Comparison of ENCODE assay signal across 9 mouse cellular contexts in the genomic region with DNA sequence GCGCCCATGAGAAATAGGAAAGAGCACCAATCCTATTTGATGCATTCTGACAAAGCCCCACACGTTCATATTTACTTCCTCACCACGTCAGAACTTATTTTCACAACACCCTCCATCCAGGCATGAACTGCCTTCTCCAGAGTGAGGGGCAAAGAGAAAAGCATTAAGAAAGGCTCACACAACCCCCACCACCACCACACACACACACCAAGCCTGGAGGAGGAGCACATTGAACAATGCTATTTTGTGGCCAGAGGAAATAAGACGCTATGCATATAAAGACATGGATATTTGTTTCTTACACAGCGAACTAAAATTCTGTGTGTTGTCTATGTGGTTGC.
A peak's percentile ranks its signal among the peaks of the same experiment; 100 is the strongest.
DNase-seq lines count a peak whose midpoint lies in the region; ATAC-seq lines count a peak whose summit lies in the region.
"Had no signal": no experiment of that assay in that cellular context is flagged by ENCODE, and none has a peak within 500 bp of the region (broad histone marks: within the 10 kb centered on the region; RNA-seq: fewer than 3 reads in every experiment).

No protein-coding gene starts in this region.

- no peaks in the 10 kb centered on the region for H3K36me3 ChIP-seq in intestine, embryonic 14.5 days (ENCODE audit: control insufficient read depth, insufficient read depth, low read length)
- H3K36me3 ChIP-seq in intestine, embryonic 16.5 days (ENCODE audit: control insufficient read depth, insufficient read depth, low read length), result no peaks in the 10 kb centered on the region
- no peaks in the 10 kb centered on the region for H3K36me3 ChIP-seq in embryonic facial prominence, embryonic 12.5 days
- no peaks in the 10 kb centered on the region for H3K36me3 ChIP-seq in hindbrain, embryonic 14.5 days (replicated peaks; ENCODE audit: control insufficient read depth, insufficient read depth)
- H3K36me3 ChIP-seq in midbrain, embryonic 11.5 days (ENCODE audit: control insufficient read depth, insufficient read depth, low read length), result no peaks in the 10 kb centered on the region
- H3K36me3 ChIP-seq: limb, embryonic 12.5 days had no signal

- no peak overlapping the region for H3K4me3 ChIP-seq in intestine, embryonic 14.5 days (ENCODE audit: low read depth, low read length)
- no peak overlapping the region for H3K4me3 ChIP-seq in intestine, embryonic 16.5 days (ENCODE audit: low read length)
- no peak overlapping the region for H3K4me3 ChIP-seq in embryonic facial prominence, embryonic 12.5 days
- H3K4me3 ChIP-seq in hindbrain, embryonic 14.5 days (replicated peaks; ENCODE audit: low read length), result no peak overlapping the region
- no peak overlapping the region for H3K4me3 ChIP-seq in midbrain, embryonic 11.5 days (ENCODE audit: low read depth, low read length)
- H3K4me3 ChIP-seq: limb, embryonic 12.5 days had no signal

- peak overlapping the region; percentile 60 for H3K27ac ChIP-seq in intestine, embryonic 14.5 days (ENCODE audit: low read depth)
- no peak overlapping the region; the same call in 1 of the 2 replicates for H3K27ac ChIP-seq in intestine, embryonic 16.5 days (ENCODE audit: low read length)
- 0 out of 2 replicates have a peak overlapping the region, but pooled peaks have one; percentile 65 for H3K27ac ChIP-seq in embryonic facial prominence, embryonic 12.5 days
- 0 out of 2 replicates have a peak overlapping the region, but pooled peaks have one; percentile 14 for H3K27ac ChIP-seq in hindbrain, embryonic 14.5 days
- H3K27ac ChIP-seq in midbrain, embryonic 11.5 days (ENCODE audit: low read depth, low read length), result no peak overlapping the region

- WGBS in intestine, embryonic 14.5 days, result 75% methylated on average over 5 of the region's 5 CpGs
- WGBS in intestine, embryonic 16.5 days, result 67% methylated on average over 5 of the region's 5 CpGs
- 55% methylated on average over 5 of the region's 5 CpGs for WGBS in embryonic facial prominence, embryonic 12.5 days
- WGBS in hindbrain, embryonic 14.5 days, result 56% methylated on average over 5 of the region's 5 CpGs
- WGBS in midbrain, embryonic 11.5 days, result 52% methylated on average over 5 of the region's 5 CpGs

- no peak for ATAC-seq in intestine, embryonic 14.5 days (replicated peaks; ENCODE audit: low FRiP score, low TSS enrichment, low read depth)
- ATAC-seq in intestine, embryonic 16.5 days, result no peak
- ATAC-seq in embryonic facial prominence, embryonic 12.5 days (ENCODE audit: insufficient number of reproducible peaks, insufficient read depth, low FRiP score, low TSS enrichment), result no peak
- ATAC-seq in hindbrain, embryonic 14.5 days (ENCODE audit: low FRiP score), result no peak
- ATAC-seq in midbrain, embryonic 11.5 days (ENCODE audit: low FRiP score), result no peak

- H3K4me1 ChIP-seq in intestine, embryonic 14.5 days (replicated peaks; ENCODE audit: control insufficient read depth, insufficient read depth, low read length), result peaks cover 12% of the 10 kb centered on the region; the same call in 1 of the 2 replicates
- peaks cover 6% of the 10 kb centered on the region; the same call in 1 of the 2 replicates for H3K4me1 ChIP-seq in intestine, embryonic 16.5 days (ENCODE audit: control insufficient read depth, insufficient read depth, low read length)
- peaks cover 11% of the 10 kb centered on the region for H3K4me1 ChIP-seq in embryonic facial prominence, embryonic 12.5 days
- H3K4me1 ChIP-seq in hindbrain, embryonic 14.5 days (replicated peaks; ENCODE audit: control insufficient read depth, insufficient read depth, low read length), result peaks cover 6% of the 10 kb centered on the region
- peaks cover 35% of the 10 kb centered on the region for H3K4me1 ChIP-seq in midbrain, embryonic 11.5 days (ENCODE audit: control insufficient read depth, insufficient read depth, low read length)

- peak overlapping the region; percentile 31 for H3K4me2 ChIP-seq in intestine, embryonic 14.5 days (ENCODE audit: low read length)
- H3K4me2 ChIP-seq in intestine, embryonic 16.5 days (ENCODE audit: low read depth, low read length), result no peak overlapping the region; the same call in 1 of the 2 replicates
- peak overlapping the region; percentile 31; the same call in 1 of the 2 replicates for H3K4me2 ChIP-seq in embryonic facial prominence, embryonic 12.5 days (replicated peaks)
- H3K4me2 ChIP-seq in hindbrain, embryonic 14.5 days (replicated peaks), result peak overlapping the region; percentile 46
- peak overlapping the region; percentile 30; the same call in 1 of the 2 replicates for H3K4me2 ChIP-seq in midbrain, embryonic 11.5 days
- H3K4me2 ChIP-seq: limb, embryonic 12.5 days had no signal

- H3K9me3 ChIP-seq in intestine, embryonic 14.5 days (ENCODE audit: control insufficient read depth, low read length), result no peaks in the 10 kb centered on the region
- no peaks in the 10 kb centered on the region for H3K9me3 ChIP-seq in intestine, embryonic 16.5 days (ENCODE audit: control insufficient read depth, low read length)
- H3K9me3 ChIP-seq in embryonic facial prominence, embryonic 12.5 days, result no peaks in the 10 kb centered on the region
- H3K9me3 ChIP-seq in hindbrain, embryonic 14.5 days (ENCODE audit: control insufficient read depth, low read length), result no peaks in the 10 kb centered on the region
- no peaks in the 10 kb centered on the region for H3K9me3 ChIP-seq in midbrain, embryonic 11.5 days (ENCODE audit: control insufficient read depth, low read length)
- H3K9me3 ChIP-seq: limb, embryonic 12.5 days had no signal

- intact Hi-C loops in left cerebral cortex, postnatal 36 days (cut with DNase I), result no loop called here

- no peak for DNase-seq in intestine, embryonic 14.5 days (ENCODE audit: low spot score)
- no peak for DNase-seq in hindbrain, embryonic 14.5 days (ENCODE audit: low spot score)
- no peak for DNase-seq in midbrain, embryonic 11.5 days (ENCODE audit: low spot score, missing footprints)
- DNase-seq in natural killer cell, adult 2 months (ENCODE audit: low spot score in 2 of 2), result no peak
- no peak for DNase-seq in cerebellum, adult 11 months
- DNase-seq in left cerebral cortex, postnatal 36 days (ENCODE audit: low spot score in 2 of 2), result no peak

- H3K9ac ChIP-seq in intestine, embryonic 14.5 days (ENCODE audit: low read length), result no peak overlapping the region
- H3K9ac ChIP-seq in intestine, embryonic 16.5 days (ENCODE audit: low read depth, low read length), result no peak overlapping the region
- H3K9ac ChIP-seq in embryonic facial prominence, embryonic 12.5 days, result no peak overlapping the region
- H3K9ac ChIP-seq in hindbrain, embryonic 14.5 days, result no peak overlapping the region
- H3K9ac ChIP-seq in midbrain, embryonic 11.5 days (ENCODE audit: low read length), result peak overlapping the region; percentile 40; the same call in 1 of the 2 replicates
- H3K9ac ChIP-seq: limb, embryonic 12.5 days had no signal

- no peaks in the 10 kb centered on the region for H3K27me3 ChIP-seq in intestine, embryonic 14.5 days (replicated peaks; ENCODE audit: control insufficient read depth, insufficient read depth, low read length)
- no peaks in the 10 kb centered on the region for H3K27me3 ChIP-seq in intestine, embryonic 16.5 days (replicated peaks; ENCODE audit: control insufficient read depth, insufficient read depth, low read length)
- no peaks in the 10 kb centered on the region for H3K27me3 ChIP-seq in embryonic facial prominence, embryonic 12.5 days
- no peaks in the 10 kb centered on the region for H3K27me3 ChIP-seq in hindbrain, embryonic 14.5 days (ENCODE audit: control insufficient read depth, insufficient read depth, low read length)
- H3K27me3 ChIP-seq in midbrain, embryonic 11.5 days (ENCODE audit: control insufficient read depth, insufficient read depth, low read length), result no peaks in the 10 kb centered on the region
- H3K27me3 ChIP-seq: limb, embryonic 12.5 days had no signal

Comparison
In these comparisons a context has a peak if more than half of its experiments do, and no peak if none do; other contexts are left out.
1. H3K27ac ChIP-seq: peak in intestine, embryonic 14.5 days (single experiment), embryonic facial prominence, embryonic 12.5 days (single experiment) and hindbrain, embryonic 14.5 days (single experiment); none in intestine, embryonic 16.5 days (single experiment) and midbrain, embryonic 11.5 days (single experiment).